Mouse (Mus musculus) adrenal gland, adult (tissue): Measurements from ENCODE around the gene Diablo.

ENCODE experiments used
- DNase-seq, 2 experiments: peaks; one replicate each; pipeline ENCODE4 v3.0.0; 2022 to 2023; ENCODE audit warnings: low spot score in 1 of 2; ENCODE audit not compliant: inconsistent age in 2 of 2

Gene Diablo

GRCm38 (mm10) chr5:123507936-123508723 is 15.8 kb downstream of the Diablo start:
- DNase-seq: peak; percentile 88 to 94

- no peak for DNase-seq
Measured at GRCm38 (mm10) chr5:123501973-123502372, 22.0 kb downstream of the Diablo start.

- DNase-seq: peak; percentile 58 to 83
Measured at GRCm38 (mm10) chr5:123499717-123500116, 24.3 kb downstream of the Diablo start.

- no peak for DNase-seq
Measured at GRCm38 (mm10) chr5:123489935-123490334, 34.0 kb downstream of the Diablo start.

- DNase-seq: no peak
Measured at GRCm38 (mm10) chr5:123489112-123489785, 34.7 kb downstream of the Diablo start, which contains the start of the genes Lrrc43 and Il31. Lrrc43 (plus strand) TSS chr5:123489305. Il31 (minus strand) TSS chr5:123489489.

- DNase-seq: no peak
Measured at GRCm38 (mm10) chr5:123487659-123488395, 36.1 kb downstream of the Diablo start.

- no peak for DNase-seq
Measured at GRCm38 (mm10) chr5:123473817-123474216, 50.2 kb downstream of the Diablo start.

- DNase-seq: no peak
Measured at GRCm38 (mm10) chr5:123470784-123471400, 53.1 kb downstream of the Diablo start.

- no peak for DNase-seq
Measured at GRCm38 (mm10) chr5:123464638-123465037, 59.3 kb downstream of the Diablo start.

GRCm38 (mm10) chr5:123461420-123461819 is 62.6 kb downstream of the Diablo start:
- peak in 1 of 2 experiments; percentile 27 for DNase-seq
